Mouse (Mus musculus): ENCODE measurements around the gene Tcp11l2. TPM values are rescaled to one million over a fixed set of nuclear protein-coding genes. Genes with fewer than 3 reads are reported as not detected.

The Tcp11l2 gene
- polyA plus RNA-seq, 1 experiment: 35.7 TPM

- Histone ChIP-seq H3K4me3 (replicated peaks; ENCODE audit: control insufficient read depth, low read depth, low read length) (peak within 1 kb of the TSS; percentile 86), H3K27ac (ENCODE audit: control insufficient read depth, insufficient read depth, low read depth, low read length, poor library complexity) (peak within 1 kb of the TSS; percentile 94), H3K4me1 (ENCODE audit: control insufficient read depth, insufficient read depth, low read length) (peaks cover 10% of the 10 kb centered on the region)
- TF ChIP-seq CTCF (IDR thresholded peaks at IDR 0.05; ENCODE audit: control insufficient read depth, insufficient read depth, low read length) (no peak), POLR2A (IDR thresholded peaks at IDR 0.05; ENCODE audit: borderline replicate concordance, control insufficient read depth, low read depth, low read length) (peak; percentile 40; the same call in 1 of the 2 replicates)
- WGBS: under 1% methylated on average over 49 of the region's 64 CpGs
Observed at GRCm38 (mm10) chr10:84533912-84534671, 42.3 kb upstream of the Tcp11l2 start, which contains the start of gene Ckap4. Gene Ckap4 (minus strand): TSS chr10:84534062.

- WGBS: 28% methylated on average over 5 of the region's 5 CpGs
- TF ChIP-seq CTCF (IDR thresholded peaks at IDR 0.05; ENCODE audit: control insufficient read depth, insufficient read depth, low read length) (no peak), POLR2A (IDR thresholded peaks at IDR 0.05; ENCODE audit: borderline replicate concordance, control insufficient read depth, low read depth, low read length) (no peak)
- H3K27ac ChIP-seq (ENCODE audit: control insufficient read depth, insufficient read depth, low read depth, low read length, poor library complexity): peak overlapping the region; percentile 73; the same call in 1 of the 2 replicates
Observed at GRCm38 (mm10) chr10:84535458-84535857, 41.0 kb upstream of the Tcp11l2 start.

GRCm38 (mm10) chr10:84535859-84536258, 40.6 kb upstream of the Tcp11l2 start:
- no peak for TF ChIP-seq CTCF (IDR thresholded peaks at IDR 0.05; ENCODE audit: control insufficient read depth, insufficient read depth, low read length)
- no peak for TF ChIP-seq POLR2A (IDR thresholded peaks at IDR 0.05; ENCODE audit: borderline replicate concordance, control insufficient read depth, low read depth, low read length)
- H3K4me1 ChIP-seq (ENCODE audit: control insufficient read depth, insufficient read depth, low read length): peaks cover 8% of the 10 kb centered on the region; the same call in 1 of the 2 replicates
- 45% methylated on average over 4 of the region's 4 CpGs for WGBS
- no peak overlapping the region for H3K4me3 ChIP-seq (replicated peaks; ENCODE audit: control insufficient read depth, low read depth, low read length)
- peak overlapping the region; percentile 73; the same call in 1 of the 2 replicates for H3K27ac ChIP-seq (ENCODE audit: control insufficient read depth, insufficient read depth, low read depth, low read length, poor library complexity)

More at GRCm38 (mm10) chr10:84535458-84535857, 41.0 kb upstream of the Tcp11l2 start:
- Histone ChIP-seq H3K4me1 (ENCODE audit: control insufficient read depth, insufficient read depth, low read length) (peaks cover 10% of the 10 kb centered on the region), H3K4me3 (replicated peaks; ENCODE audit: control insufficient read depth, low read depth, low read length) (no peak overlapping the region)

- no peak for TF ChIP-seq POLR2A (IDR thresholded peaks at IDR 0.05; ENCODE audit: borderline replicate concordance, control insufficient read depth, low read depth, low read length)
- TF ChIP-seq CTCF (IDR thresholded peaks at IDR 0.05; ENCODE audit: control insufficient read depth, insufficient read depth, low read length): no peak
- 82% methylated on average over 6 of the region's 6 CpGs for WGBS
- H3K27ac ChIP-seq (ENCODE audit: control insufficient read depth, insufficient read depth, low read depth, low read length, poor library complexity): no peak overlapping the region
- no peak overlapping the region for H3K4me3 ChIP-seq (replicated peaks; ENCODE audit: control insufficient read depth, low read depth, low read length)
- H3K4me1 ChIP-seq (ENCODE audit: control insufficient read depth, insufficient read depth, low read length): peaks cover 6% of the 10 kb centered on the region; the same call in 1 of the 2 replicates
Observed at GRCm38 (mm10) chr10:84539651-84540050, 36.8 kb upstream of the Tcp11l2 start.

- no peak overlapping the region for H3K4me3 ChIP-seq (replicated peaks; ENCODE audit: control insufficient read depth, low read depth, low read length)
- no peak overlapping the region for H3K27ac ChIP-seq (ENCODE audit: control insufficient read depth, insufficient read depth, low read depth, low read length, poor library complexity)
Observed at GRCm38 (mm10) chr10:84542802-84543658, 33.4 kb upstream of the Tcp11l2 start.

GRCm38 (mm10) chr10:84544841-84545610, 31.4 kb upstream of the Tcp11l2 start:
- no peak for TF ChIP-seq POLR2A (IDR thresholded peaks at IDR 0.05; ENCODE audit: borderline replicate concordance, control insufficient read depth, low read depth, low read length)
- TF ChIP-seq CTCF (IDR thresholded peaks at IDR 0.05; ENCODE audit: control insufficient read depth, insufficient read depth, low read length): no peak
- Histone ChIP-seq H3K27ac (ENCODE audit: control insufficient read depth, insufficient read depth, low read depth, low read length, poor library complexity) (no peak overlapping the region), H3K4me1 (ENCODE audit: control insufficient read depth, insufficient read depth, low read length) (no peaks in the 10 kb centered on the region; the same call in 1 of the 2 replicates), H3K4me3 (replicated peaks; ENCODE audit: control insufficient read depth, low read depth, low read length) (no peak overlapping the region)
- WGBS: 68% methylated on average over 7 of the region's 7 CpGs

More at GRCm38 (mm10) chr10:84542802-84543658, 33.4 kb upstream of the Tcp11l2 start:
- WGBS: 45% methylated on average over 11 of the region's 11 CpGs
- no peak for TF ChIP-seq CTCF (IDR thresholded peaks at IDR 0.05; ENCODE audit: control insufficient read depth, insufficient read depth, low read length)
- H3K4me1 ChIP-seq (ENCODE audit: control insufficient read depth, insufficient read depth, low read length): no peaks in the 10 kb centered on the region; the same call in 1 of the 2 replicates

DNA sequence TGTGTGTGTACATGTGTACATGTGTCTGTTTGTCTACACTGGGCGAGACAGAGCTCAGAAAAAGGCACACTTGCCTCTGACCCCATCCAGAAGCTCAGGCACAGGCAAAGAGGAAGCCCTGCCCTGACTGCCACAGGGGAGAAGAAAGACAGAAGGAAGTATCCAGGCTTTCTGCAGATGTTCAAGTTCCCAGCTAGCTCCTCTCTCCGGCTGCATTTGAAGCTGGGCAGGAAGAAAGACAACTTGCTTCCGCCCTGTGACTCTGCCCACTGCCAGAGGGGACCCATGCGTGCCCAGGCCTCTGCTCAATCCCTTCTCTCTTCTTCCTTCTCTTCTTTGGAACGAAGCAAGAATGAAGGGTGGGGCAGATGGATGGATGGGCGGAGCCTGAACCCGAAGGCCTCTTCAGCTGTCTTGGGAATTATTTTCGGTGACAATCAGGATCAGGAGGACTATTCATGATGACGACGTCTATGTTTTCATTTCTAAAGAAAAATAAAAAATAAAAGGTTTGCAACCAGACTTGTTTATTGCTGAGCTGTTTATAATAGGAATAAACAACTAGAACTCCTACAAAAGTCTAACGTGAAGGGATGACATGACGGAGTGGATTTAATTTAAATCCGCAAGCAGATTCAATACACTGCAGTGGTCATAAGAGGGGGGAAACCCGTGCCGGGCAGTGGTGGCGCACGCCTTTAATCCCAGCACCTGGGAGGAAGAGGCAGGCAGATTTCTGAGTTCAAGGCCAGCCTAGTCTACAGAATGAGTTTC, 27.1 kb upstream of the Tcp11l2 start:
- H3K27ac ChIP-seq (ENCODE audit: control insufficient read depth, insufficient read depth, low read depth, low read length, poor library complexity): peak overlapping the region; percentile 72
- WGBS: 30% methylated on average over 17 of the region's 17 CpGs
- no peak for TF ChIP-seq CTCF (IDR thresholded peaks at IDR 0.05; ENCODE audit: control insufficient read depth, insufficient read depth, low read length)
- no peak for TF ChIP-seq POLR2A (IDR thresholded peaks at IDR 0.05; ENCODE audit: borderline replicate concordance, control insufficient read depth, low read depth, low read length)
- H3K4me1 ChIP-seq (ENCODE audit: control insufficient read depth, insufficient read depth, low read length): peaks cover 2% of the 10 kb centered on the region; the same call in 1 of the 2 replicates
- H3K4me3 ChIP-seq (replicated peaks; ENCODE audit: control insufficient read depth, low read depth, low read length): no peak overlapping the region

Measured in bone marrow, adult 2 months (tissue).